Mouse (Mus musculus): ENCODE results near the gene Gm45261.

Gene Gm45261

DNA sequence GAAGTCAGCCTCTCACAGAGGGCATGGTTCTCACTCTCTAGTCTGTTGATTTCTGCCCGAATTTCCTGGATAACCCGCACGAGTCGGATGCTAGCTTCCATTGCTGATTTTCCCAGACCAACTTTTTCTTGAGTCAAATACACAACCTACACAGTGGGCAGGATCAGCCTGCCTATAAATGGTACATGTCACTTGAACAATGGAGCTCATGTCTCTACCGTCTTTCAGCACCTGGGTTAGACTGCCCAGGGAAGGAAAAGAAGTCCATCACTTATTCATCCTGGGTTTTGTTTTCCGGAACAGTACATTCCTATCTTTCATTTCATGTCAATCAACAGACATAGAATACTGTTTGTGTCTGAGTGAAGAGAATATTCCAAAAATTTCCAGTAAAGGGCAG is at the start of gene Gm45261:
TSS of gene Gm45261 (minus strand) at position 101 of the 400 bp plus-strand sequence.
- no peak for DNase-seq (ENCODE audit: low spot score)

DNA sequence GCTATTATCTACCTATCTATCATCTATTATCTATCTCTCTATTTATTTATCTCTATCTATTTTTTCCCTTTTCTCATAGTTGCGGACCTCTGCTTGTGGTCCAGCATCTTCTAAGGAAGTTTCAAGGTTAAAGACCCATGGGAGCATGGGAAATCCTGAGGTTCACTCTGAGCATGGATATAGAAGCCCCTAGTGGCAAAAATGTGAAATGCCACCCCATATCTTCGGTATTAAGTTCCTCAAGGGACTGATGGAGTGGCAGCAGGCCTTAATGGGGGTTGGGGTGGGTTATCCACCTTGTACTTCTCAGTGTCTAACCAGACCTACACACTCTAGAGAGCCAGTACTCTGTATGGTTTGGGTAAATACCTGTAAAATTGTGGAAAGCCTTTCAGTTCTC is 43.5 kb upstream of the Gm45261 start:
- DNase-seq (ENCODE audit: low spot score): no peak

DNA sequence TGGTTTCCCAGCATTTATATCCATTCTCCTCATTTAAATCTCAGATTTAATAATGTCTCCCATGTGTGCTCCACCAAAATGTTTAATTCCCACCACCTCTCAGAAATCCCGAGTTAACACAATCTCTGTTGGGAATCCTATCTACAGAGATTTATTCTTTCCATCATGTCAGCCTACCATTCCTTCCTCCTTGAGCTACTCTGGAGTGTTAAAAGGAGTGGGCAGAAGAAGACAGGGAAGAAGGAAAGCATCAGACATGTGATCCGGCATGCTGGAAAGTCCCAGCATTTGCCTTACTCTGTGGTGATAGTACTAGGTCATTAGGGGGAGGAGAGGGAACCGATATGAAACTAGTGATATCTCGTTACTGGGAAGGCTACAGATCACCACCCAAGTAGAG is 42.8 kb upstream of the Gm45261 start:
- DNase-seq (ENCODE audit: low spot score): no peak

DNA sequence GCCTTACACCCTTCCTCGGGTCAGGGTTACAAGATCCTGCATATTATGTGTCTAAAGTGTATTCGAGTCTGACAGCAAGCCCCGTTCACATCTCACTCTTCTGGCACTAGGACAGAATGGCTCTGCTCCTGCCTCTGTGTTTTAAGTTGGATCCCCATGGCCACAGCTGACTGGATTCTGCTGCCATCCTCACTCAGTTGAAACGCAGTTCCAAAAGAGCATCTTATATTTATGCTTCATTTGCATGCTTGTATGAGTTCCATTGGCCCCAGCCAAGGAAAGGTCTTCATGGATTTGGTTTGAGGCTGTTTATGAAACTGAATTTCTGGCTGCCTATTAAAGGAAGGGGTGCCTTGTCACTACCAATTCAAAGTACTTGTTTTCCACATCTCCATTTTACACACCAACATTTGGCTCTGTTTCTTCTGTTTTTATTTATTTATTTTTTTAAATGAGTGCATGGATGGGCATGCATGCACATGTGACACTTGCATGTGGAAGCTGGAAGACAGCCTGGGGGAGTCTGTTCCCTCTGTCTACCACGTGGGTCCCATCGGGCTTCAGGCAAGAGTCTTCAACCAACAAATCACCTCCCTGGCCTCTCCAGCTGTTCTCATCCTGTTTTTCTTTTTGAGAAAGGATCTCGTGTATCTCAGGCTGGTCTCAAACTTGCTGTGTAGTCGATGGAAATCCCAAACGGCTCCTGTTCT is 41.4 kb upstream of the Gm45261 start:
- DNase-seq (ENCODE audit: low spot score): no peak

DNA sequence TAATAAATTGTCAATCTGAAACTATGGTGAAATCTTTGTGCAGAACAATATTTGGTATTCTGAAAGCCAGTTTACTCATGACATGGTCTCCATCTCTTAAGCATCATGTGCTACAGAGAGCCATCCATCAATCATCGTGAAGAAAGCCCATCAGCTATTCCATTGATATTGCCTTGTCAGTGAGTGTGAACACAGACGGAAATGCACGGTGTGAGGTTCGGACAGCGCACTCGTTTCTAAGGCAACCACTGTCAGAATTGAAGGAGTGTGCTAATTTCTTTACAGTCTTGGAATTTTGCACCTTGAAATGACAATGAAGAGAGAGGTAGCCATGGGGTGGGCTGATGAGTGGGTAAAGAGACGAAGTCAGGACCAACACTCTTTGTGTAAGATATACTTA is 38.0 kb upstream of the Gm45261 start:
- no peak for DNase-seq (ENCODE audit: low spot score)

DNA sequence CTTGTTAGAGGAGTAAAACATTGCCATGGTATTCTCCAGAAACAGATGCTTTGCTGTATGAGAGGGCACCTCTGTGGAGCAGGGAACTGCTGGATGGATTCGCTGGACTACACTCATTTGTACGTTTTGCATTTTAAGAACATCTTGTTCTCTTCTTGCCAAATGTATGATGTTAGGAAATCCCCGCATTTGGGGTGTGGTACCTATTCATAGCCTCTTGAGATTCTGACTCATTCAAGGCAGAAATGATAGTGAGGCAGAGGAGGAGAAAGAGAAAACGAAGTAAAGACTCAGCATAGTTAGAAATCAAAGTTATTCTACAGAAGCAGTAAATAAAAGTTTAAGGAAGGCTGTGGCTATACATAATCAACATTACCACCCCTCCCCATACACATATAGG is 35.1 kb upstream of the Gm45261 start:
- DNase-seq (ENCODE audit: low spot score): no peak

DNA sequence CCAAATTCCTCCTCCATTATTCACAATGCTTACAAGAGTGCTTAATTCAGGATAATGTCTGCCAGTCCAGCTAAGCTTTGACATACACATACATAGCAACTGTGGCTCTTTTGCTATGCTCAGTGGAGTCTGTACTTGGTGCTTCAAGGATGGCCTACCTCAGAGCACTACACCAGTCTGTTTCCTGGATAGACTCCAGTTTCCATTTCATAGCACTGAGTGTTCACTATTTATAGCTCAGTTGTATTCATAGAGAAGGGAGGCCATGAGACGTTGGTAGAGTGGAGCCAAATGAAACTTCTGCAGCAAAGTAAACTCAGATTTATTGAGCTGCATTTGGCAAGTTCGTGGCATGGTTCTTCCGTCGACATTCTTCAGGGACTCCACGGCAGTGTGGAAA is 22.2 kb upstream of the Gm45261 start:
- peak; percentile 5 for DNase-seq (ENCODE audit: low spot score)

DNA sequence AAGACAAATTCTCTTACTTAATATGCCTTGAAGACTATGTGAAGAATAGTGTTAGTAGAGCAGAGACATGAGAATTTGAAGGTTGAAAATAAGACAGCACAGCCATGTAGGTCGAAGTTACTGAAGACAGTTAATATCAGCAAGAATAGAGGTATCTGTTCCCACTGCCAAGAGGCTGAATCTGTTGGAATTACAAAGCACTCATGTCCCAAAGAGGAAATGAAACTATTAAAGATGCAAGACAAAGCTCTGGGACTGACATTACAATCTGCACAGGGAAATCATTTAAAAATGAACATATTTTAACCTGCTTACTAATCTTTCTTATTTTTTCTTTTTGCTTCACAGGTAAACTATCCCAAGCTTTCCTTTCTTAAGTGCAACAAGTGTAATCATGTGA is 13.7 kb upstream of the Gm45261 start:
- no peak for DNase-seq (ENCODE audit: low spot score)

DNA sequence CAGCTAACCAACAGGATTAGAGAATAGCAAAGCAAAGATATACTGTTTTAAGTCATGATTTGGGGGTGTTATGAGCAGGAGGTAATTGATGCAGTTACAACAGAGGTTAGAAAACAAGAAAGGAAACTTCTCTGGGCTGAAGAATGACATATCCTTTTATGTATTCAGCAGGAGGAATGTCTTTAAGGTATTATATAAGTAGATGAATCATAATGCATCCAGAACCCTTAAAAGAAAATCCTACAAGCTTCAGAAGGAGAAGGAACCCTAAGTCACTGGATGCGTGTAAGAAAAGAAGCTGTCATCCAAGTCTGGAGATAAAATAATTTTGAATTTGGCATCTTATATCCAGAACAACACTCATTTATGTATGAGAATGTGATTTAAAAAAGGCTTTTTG is 11.1 kb upstream of the Gm45261 start:
- DNase-seq (ENCODE audit: low spot score): no peak

DNA sequence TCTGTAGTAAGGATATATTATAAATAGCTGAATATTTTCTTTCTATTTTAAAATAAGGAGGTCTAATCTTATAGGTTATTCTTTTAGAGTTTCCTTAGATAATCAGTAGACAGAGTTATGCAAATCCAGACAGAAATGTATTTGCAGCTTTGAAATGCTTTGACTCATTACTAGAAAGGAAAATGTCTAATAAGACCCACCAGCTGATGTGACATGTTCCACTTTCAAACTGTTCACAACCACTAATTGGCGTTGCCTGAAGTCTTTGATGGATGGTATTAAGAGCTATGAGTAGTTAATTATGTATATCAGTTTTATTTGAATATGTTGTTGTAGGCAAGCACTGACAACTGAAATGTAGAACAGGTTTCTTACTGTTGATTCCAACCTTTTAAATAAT is 1.3 kb downstream of the Gm45261 start:
- DNase-seq (ENCODE audit: low spot score): no peak

DNA sequence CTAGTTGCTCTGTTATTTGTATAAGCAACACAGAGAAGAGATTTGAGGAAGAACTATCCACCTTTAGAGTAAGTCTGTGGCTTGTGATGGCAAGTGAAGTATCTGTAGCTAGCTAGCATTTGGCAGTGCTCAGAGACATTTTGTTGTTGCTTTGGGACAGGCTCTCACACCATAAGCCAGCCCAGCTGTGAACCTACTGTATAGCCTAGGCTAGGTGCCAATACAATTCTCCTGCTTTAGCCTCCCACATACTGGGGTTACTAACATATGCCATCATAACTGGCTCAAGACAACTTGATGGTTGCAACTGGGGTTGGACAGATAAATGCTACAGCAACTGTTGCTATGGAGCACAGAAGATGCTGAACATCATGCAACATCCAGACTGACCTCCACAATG is 1.8 kb downstream of the Gm45261 start:
- DNase-seq (ENCODE audit: low spot score): no peak

DNA sequence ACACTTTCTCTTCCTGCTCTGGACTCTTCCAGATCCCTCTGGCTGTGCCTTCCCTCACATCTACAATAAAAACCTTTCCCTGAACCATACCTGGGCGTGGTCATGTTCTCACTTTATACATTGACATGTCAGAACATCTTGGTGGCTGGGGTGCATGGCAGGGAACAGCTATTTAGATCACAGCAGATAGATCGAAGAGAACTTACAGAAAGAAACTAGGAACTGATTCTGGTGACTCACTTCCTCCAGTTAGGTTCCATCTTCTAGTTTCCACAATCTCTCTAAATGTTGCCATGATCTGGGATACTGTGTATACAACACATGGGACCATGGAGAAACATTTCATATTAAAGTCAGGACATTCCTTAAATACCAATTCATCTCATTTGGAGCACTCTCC is 7.3 kb downstream of the Gm45261 start:
- no peak for DNase-seq (ENCODE audit: low spot score)

DNA sequence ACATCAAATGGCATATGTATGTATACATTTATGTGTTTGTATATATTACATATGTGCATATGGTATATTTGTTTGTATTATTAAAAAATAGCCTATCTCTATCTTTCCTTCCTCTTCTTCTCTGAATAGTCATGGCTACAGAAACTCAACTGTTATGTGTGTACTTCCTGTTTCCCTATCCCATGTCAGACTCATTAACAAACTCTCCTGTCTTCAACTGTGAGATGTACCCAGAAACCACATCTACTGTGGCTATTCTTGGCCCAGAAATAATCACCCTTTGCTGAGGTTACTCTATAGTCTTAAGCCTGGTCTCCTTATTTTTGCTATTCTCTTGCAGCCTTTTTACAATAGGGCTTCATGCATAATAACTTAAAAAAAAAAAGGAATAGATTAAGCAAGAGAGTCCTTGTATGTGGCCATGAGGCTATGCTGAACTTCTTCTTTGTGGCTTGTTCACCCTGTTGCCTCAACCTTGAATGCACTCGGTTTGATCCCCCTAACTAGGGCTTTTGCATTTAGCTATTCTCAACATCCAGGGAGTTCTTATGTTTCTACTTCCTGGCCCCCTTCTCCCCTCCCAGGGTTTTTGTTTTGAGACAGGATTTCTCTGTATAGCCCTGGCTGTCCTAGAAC is 9.2 kb downstream of the Gm45261 start:
- DNase-seq (ENCODE audit: low spot score): no peak

DNA sequence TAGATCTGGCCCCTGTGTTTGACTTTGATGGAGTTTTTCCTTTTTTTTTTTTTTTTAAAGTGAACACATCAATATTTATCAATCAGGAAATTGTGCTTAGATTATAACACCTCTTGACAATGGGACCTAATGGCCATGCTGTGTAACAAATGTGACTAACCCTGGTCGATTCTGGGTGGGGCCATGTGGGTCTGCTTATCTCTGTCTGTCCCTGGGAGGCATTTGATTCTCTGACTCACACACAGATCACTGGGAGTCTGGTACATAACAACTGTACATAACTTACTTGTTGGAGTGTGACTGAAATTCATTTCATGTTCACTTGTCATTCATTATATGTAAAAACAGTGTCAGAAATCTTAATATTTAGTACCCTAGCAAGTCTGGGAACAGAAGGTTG is 13.7 kb downstream of the Gm45261 start:
- DNase-seq (ENCODE audit: low spot score): no peak

DNA sequence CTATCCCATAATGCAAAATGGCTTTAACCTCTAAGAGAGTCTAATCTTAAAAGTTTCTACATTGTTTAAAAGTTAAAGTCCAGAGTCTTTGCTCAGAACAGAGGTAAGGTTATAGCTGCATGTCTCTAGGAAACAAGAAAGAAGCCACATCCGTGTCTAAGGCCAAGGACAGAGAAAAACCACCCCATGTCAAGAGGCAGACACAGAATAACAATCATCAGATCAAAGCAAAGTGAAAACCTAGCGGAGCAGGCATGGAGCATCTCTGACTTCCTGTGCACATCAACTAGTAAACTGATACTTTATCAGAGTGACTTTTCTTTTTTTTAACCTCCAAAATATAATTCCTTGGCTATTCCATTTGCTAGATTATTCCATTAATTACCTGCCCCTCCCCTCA is 20.3 kb downstream of the Gm45261 start:
- no peak for DNase-seq (ENCODE audit: low spot score)

DNA sequence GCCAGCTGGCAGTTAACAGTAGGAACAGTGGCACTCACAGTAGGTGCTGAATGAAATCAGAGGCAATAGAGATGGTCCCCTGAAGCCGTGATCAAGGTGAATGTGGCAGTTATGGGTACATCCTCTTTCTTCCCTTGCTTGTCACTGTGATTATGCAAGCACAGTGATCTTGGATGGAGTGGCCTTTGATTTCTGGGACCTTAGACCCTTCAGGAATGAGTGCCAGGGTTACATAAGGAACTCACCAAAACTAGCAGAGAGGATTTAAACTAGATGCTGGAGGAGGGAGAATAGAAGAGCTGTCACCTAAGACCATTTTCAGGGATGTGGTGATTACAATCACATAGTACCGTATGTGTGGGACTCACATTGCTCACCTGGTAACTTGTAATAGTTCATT is 22.7 kb downstream of the Gm45261 start:
- no peak for DNase-seq (ENCODE audit: low spot score)

DNA sequence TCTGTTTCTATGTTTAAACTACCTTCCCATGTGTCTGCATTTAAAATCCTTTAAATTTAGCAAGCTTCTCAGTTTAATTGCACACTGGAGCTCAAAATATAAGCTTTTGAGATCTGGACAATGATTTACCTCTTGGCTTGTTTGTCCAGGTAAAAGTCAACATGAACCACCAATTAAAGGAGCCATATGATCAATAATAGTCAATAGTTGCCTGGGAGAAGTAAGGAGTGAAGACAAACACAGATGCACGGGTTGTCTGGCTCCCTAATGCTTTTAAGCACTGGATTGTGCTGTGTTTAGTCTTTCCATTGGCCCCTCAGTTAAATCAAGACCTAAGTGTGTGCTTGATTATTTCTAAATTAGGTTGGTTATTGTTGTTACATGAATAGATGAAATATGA is 33.3 kb downstream of the Gm45261 start:
- DNase-seq (ENCODE audit: low spot score): no peak

DNA sequence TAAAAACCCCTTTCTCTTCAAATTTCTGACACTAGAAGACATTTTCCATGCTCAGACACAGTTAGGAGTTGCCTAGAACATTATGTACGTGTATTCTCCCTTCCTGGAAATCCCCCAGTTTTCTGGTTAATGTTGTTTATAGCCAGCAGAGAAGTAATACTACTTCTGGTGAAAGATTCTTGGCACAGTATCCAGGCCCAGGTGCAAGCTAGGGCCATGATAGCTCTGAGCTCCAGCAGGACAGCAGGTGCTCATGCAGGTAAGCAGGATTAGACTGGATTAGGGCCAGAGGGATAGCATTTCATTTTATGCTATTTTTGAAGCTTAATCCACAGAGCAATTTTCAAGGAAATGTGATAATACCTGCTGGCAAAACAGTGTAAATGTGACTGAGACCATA is 33.8 kb downstream of the Gm45261 start:
- DNase-seq (ENCODE audit: low spot score): no peak

DNA sequence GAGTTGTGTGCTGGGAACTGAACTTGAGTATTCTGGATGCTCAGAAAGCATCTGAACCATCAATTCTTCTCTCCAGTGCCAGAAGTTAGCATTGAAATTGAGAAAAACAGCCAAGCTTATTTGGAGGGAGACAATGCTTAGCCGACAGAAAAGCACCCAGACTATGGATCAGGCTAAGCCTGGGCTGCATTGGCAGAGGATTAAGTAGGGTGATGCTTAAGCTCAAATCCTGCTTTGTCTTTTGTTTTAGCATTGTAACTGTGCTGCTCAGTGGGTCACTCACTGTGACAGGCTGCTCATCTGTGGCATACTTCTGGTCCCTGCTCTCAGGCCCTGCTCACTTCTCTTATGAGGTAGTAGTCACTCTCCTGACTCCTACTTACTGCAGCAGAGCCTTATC is 36.6 kb downstream of the Gm45261 start:
- no peak for DNase-seq (ENCODE audit: low spot score)

DNA sequence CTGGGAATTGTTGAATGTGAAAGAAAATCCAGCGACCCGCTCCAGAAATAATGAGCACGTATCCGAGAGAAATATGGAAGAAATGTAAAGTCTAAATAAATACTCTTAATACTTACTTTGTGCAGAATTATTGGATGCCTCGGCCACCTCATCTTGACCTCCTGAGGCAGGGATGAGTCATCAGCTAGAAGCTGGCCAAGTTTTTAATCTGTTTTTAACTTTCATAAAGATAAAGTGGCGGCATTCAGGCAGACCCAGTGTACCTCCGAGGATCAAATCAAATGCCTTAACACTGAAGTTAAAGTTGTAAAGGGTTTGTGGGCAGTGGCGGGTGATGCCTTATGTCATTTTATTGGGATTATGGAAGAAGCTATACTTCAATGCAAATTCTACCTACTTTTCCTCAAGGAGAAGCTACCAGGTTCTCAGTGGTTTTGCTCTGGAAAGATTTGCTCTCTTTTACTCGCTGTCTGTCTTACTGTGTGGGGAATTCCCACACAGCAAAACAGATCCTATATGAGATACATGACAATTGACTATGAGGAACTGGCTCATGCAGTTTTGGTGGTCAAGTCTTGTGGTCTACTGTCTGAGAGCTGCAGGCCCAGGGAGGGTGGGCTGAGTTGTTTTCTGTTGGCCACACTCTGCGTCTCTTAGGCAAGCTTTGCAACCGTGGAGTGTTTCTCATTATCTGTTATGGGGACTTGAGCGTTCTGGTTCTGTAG is 42.8 kb downstream of the Gm45261 start:
- no peak for DNase-seq (ENCODE audit: low spot score)

DNA sequence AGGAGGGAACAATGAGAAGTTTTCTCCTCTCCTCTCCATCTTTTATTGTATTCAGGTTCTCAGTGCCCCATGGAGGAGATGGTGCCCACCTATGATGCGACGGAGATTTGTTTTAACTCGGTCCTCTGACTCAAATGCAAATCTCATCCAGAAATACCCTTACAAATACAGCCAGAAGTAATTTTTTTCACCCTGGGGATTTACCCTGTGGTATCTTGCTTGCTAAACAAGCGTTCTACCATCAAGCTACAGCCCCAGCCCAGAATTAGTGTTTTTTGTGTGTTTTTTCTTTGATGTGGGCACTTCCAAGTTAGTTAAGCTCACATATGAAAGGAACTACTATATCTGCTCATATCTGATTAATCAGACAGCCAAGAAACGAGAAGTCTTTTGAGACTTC is 44.9 kb downstream of the Gm45261 start:
- no peak for DNase-seq (ENCODE audit: low spot score)

DNA sequence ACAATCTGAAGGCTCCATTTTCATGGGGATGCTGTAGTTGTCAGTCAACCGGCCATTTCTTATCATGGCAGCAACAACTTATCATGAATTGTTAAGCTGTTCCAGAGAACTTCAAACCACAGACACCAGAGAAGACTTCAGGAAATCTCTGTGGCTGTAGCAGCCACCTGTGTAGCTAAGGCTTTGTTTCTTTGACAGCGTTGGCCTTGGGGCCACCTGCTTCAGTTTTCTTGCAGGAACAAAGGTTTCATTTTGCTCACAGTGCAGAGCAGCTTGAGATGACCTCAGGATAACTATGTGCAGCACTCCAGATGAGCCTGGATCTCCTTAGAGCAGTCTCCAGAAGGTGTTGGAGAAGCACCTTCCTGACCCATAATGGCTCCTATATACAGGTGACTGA is 48.7 kb downstream of the Gm45261 start:
- no peak for DNase-seq (ENCODE audit: low spot score)

DNA sequence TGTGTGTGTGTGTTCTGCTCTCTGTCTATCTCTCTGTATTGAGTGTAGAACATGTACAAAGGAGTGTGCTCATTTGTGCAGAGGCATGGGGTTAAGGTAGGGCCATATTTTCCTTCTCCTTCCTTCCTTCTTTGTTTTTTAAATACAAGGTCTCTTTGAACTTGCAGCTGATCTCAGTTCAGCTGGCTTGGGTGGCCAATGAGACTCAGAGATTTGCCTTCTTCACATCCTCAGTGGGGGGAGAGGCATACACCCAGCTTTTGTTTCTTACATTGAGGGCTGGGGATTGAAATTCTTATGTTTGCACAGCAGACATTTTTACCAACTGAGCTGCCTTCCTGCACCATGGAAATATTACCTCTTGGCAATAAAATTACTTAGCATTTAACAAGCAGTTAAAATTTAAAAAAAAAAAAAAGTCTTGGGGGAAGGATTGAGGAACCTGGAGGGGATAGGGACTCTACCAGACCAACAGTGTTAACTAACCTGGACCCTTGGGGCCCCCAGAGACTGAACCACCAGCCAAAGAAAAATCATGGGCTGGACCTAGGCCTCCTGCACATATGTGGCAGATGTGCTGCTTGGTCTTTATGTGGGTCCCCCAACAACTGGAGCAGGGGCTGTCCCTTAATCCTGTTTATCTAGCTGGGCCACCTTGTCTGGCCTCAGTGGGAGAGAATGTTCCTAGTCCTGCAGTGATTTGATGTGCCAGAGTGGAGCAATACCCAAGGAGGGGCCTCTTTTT is 50.8 kb downstream of the Gm45261 start:
- DNase-seq (ENCODE audit: low spot score): no peak

All from adipocyte (in vitro differentiated cells).